Mouse (Mus musculus) adrenal gland, adult (tissue): ENCODE measurements around the gene Slc23a2.

ENCODE experiments used
- DNase-seq, 2 experiments: peaks; one replicate each; pipeline ENCODE4 v3.0.0; 2022 to 2023; ENCODE audit warnings: low spot score in 1 of 2; ENCODE audit not compliant: inconsistent age in 2 of 2

Gene Slc23a2

DNA sequence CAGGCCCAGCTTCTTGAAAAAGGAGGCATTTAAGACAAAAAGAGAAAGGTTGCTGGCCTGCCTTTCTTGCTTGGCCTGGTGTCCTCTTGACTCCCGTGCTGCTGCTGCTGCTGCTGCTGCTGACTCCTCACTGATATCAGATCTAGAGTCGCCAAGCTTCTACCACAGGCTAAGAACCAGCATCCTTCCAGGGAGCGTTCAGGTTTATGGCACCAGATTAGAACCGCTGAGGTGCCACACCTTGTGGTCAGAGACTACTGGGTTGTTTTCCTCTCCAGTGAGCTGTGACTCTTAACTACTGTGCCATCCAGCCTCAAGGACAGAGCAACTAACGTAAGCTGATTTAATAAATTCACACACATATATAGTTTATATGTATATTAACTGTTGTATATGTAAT is 93.1 kb downstream of the Slc23a2 start:
- DNase-seq: no peak

- no peak for DNase-seq
Observed at GRCm38 (mm10) chr2:132049921-132050320, 95.0 kb downstream of the Slc23a2 start.

DNA sequence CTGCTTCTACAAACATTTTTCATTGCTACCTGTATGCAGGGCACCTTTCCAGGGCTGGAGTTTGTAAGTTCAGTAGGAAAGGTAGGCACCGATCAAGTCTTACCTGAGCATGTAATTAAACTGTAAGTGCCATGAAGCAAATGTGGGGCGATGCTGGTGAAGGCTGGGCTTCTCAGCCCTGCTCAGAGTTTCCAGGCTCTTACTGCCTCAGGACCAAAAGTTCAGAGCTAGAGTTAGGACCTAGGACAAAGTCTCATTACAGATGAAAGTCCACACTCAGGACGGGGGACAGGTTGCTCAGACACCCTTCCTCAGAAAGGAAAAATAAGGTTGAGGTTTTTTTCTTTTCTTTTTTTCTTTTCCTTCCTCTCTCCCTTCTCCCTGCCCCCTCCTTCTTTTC is 95.4 kb downstream of the Slc23a2 start:
- no peak for DNase-seq

GRCm38 (mm10) chr2:132048143-132048772 is 96.7 kb downstream of the Slc23a2 start:
- DNase-seq: peak in 1 of 2 experiments; percentile 23

DNA sequence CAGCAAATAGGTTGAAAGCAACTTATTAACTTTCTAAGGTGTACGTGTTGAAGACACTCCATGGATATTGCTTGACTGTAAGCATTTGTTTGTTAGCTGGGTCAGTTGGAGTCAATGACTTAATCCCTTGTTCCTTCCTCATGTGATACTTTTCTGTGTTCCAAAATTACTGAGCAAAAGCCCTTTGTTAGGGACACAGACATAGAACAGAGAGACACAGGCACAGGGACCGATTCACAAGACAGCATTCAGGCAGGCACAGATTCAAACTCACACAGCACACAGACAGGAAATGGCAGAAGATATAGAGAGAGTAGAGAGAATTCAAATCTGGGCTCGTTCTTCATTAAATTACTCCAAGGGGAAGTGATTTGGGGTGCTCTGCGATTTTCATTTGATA is 97.5 kb downstream of the Slc23a2 start:
- no peak for DNase-seq

- no peak for DNase-seq
Observed at GRCm38 (mm10) chr2:132046659-132047058, 98.2 kb downstream of the Slc23a2 start.

DNA sequence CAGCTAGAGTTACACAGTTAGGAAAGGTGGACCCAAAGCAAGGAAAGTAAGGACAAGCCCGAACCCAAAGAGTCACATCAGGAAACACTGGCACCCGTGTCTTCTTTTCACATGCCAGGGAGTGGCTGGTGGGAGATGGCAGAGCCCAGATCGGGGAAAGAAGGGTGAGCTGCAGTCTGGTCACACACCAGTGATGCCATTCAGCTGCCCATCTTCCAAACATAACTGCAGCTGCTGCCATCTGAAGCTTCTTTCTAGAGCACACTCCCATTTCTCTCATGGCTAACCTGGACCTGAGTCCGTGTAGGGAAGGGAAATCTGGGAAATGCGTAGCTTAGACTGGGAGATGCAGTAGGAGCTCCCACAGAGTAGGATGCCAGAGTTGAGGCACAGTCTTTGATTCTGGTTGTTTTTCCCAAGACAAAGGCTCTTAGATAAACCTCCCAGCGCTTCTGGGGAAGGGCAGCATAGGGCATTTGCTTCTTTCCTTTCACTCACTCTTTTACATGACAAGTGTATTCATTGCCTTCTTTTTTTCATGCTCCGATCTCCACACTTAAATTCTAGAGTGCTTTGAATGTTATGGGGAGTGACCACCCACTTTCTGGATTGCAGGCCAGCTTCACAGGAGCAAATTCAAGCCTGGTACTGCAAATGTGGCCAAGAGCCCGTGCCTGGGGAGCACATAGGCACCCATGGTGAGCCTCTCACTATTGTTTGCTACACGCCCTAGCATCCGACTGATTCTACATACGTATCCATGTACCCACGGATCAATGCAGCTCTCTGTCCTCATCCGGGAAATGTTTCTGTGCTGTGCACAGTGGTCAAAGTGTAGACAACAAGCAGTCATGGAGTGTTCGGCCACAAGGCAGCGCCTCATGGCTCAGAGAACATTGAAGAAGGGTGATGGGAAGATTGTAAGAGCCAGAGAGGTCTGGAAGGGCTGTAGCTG is 100.3 kb downstream of the Slc23a2 start:
- DNase-seq: no peak

GRCm38 (mm10) chr2:132043101-132043621 is 101.7 kb downstream of the Slc23a2 start:
- DNase-seq: peak; percentile 80 to 92

DNA sequence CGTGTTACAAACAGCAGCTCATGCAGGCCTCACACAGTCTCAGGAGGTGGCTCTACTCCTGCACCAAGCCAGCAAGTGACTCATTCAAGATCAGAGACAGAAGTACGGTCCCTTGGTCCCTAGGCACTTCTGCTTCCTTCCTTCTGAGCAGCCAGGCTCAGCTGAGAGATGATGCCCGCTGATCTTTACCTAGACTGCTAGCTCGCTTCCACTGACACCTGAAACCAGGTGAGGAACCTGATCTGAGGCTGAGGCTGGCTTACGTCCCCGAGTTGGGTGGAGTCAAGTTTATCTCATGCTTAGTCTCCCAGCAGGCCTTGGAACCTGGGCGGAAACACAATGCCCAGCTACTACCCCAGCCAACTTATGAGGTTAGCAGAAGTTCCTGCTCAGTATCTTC is 105.0 kb downstream of the Slc23a2 start:
- no peak for DNase-seq

DNA sequence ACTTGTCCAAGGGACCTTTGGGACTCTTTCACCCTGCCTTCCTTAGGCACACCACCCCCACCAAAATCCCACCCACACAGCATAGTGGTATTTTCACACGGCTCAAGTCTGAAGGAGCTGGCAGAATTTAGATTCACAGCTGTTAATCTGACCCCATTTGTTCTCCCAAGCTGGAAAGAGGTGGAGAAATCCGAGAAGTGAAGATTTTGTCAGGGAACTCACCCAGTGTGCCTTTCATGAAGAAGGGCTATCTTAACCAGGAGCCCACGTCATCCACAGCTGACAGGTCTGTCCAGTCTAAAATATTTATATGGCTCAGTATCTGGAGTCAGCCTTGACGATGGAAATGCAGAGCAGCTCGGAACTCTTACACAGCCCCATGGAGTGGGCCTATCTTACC is 108.6 kb downstream of the Slc23a2 start:
- DNase-seq: no peak

GRCm38 (mm10) chr2:132035470-132035835 is 109.5 kb downstream of the Slc23a2 start:
- DNase-seq: no peak

DNA sequence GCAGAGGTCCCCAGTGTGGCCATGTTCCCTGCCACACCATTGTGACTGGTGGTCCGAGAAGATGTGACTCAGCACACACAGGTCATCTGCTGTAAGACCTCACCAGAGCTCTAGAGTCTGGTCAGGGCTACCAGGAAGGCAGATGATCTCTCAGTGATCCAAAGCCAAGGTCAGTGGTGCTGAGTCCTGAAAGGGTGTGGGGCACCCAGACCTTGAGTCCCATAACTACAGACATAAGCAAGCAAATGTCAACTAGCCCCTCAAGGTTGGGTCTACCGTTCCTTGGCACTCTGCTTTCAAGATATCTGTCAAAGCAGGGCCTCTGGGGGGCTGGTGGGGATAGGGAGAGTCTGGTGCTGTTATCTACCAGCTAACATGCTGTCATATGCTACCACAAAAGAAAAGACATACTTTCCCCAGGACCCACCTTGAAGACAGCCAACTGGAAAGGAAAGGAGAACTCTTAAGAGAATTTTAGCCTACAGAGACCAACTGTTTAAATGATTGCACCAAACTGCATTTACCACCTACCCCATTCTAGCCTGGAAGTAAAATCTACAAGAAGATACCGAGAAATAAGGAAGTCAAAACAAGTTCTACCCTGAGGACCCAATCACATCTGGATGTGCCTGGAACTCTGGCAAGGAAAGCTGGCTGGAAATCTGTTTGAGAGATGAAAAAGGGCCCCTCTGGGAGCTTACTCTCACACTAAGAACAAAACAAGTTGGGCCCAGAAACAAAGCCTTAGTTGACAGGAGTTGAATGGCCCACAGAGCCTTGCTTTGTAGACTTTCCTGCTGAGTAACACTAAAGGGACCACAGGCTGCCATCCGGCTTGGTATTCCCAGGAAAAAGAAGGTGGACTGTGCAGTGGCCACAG is 110.1 kb downstream of the Slc23a2 start:
- DNase-seq: peak; percentile 46 to 56

GRCm38 (mm10) chr2:132031364-132032095 is 113.4 kb downstream of the Slc23a2 start:
- DNase-seq: no peak

GRCm38 (mm10) chr2:132030418-132031363 is 114.2 kb downstream of the Slc23a2 start:
- peak in 1 of 2 experiments; percentile 49 for DNase-seq

- peak; percentile 80 to 89 for DNase-seq
Observed at GRCm38 (mm10) chr2:132029646-132030417, 115.1 kb downstream of the Slc23a2 start, which contains the start of gene Rassf2. Gene Rassf2, minus strand, starts transcription at chr2:132030258.

GRCm38 (mm10) chr2:132028894-132029605 is 115.9 kb downstream of the Slc23a2 start:
- peak; percentile 51 to 77 for DNase-seq

- no peak for DNase-seq
Observed at GRCm38 (mm10) chr2:132028107-132028506, 116.8 kb downstream of the Slc23a2 start.

DNA sequence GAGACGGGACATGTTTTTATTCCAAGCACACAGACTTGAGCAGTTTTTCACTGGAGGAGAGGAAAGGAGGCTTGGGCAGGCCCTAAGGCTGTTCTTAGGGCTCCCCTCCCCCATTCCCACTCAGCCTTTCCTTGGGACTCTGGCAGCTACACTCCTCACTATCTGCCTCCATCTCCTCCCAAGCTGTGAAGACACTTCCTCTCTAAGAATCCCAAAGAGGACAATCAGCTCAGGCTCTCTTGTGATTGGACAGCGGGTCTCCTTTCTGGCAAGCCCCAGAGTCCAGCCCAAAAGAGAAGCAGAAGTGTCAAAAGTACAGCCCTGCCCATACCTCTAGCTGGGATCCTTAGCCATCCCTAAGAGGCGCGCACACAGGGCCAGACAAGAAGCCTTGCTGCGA is 117.5 kb downstream of the Slc23a2 start:
- no peak for DNase-seq
